Mouse (Mus musculus): ENCODE measurements around the gene Emsy. TPM values are rescaled to one million over a fixed set of nuclear protein-coding genes. Genes with fewer than 3 reads are reported as not detected.
A peak's percentile ranks its signal among the peaks of the same experiment; 100 is the strongest.

Emsy gene
- total RNA-seq, 2 experiments from 2014 or later: 16.7 to 23.8 TPM

GRCm38 (mm10) chr7:98577461-98577860 is 79.1 kb downstream of the Emsy start:
- DNase-seq: no peak

- DNase-seq: no peak
These were observed 80.8 kb downstream of the Emsy start for GRCm38 (mm10) chr7:98575651-98576239.

- peak; percentile 43 to 64 for DNase-seq
These were observed 81.8 kb downstream of the Emsy start for GRCm38 (mm10) chr7:98574771-98575191.

GRCm38 (mm10) chr7:98574271-98574670 is 82.3 kb downstream of the Emsy start:
- no peak for DNase-seq

GRCm38 (mm10) chr7:98573231-98573781 is 83.3 kb downstream of the Emsy start:
- peak in 1 of 2 experiments; percentile 37 for DNase-seq

GRCm38 (mm10) chr7:98572223-98572868 is 84.2 kb downstream of the Emsy start:
- peak; percentile 77 to 89 for DNase-seq

GRCm38 (mm10) chr7:98570824-98571505 is 85.6 kb downstream of the Emsy start:
- no peak for DNase-seq

- no peak for DNase-seq
These were observed 89.5 kb downstream of the Emsy start for GRCm38 (mm10) chr7:98567056-98567455.

GRCm38 (mm10) chr7:98564607-98565364 is 91.8 kb downstream of the Emsy start:
- peak; percentile 64 to 79 for DNase-seq

- no peak for DNase-seq
These were observed 92.6 kb downstream of the Emsy start for GRCm38 (mm10) chr7:98563991-98564390.

GRCm38 (mm10) chr7:98562966-98563365 is 93.6 kb downstream of the Emsy start:
- DNase-seq: no peak

GRCm38 (mm10) chr7:98562186-98562585 is 94.4 kb downstream of the Emsy start:
- no peak for DNase-seq

- DNase-seq: no peak
These were observed 94.9 kb downstream of the Emsy start for GRCm38 (mm10) chr7:98561556-98562164.

- peak; percentile 65 to 85 for DNase-seq
These were observed 98.3 kb downstream of the Emsy start for GRCm38 (mm10) chr7:98558128-98558921.

- no peak for DNase-seq
These were observed 99.7 kb downstream of the Emsy start for GRCm38 (mm10) chr7:98556767-98557394.

GRCm38 (mm10) chr7:98551041-98551440 is 105.5 kb downstream of the Emsy start:
- no peak for DNase-seq

- DNase-seq: peak; percentile 47 to 50
These were observed 106.0 kb downstream of the Emsy start for GRCm38 (mm10) chr7:98550596-98550995.

- peak; percentile 55 to 73 for DNase-seq
These were observed 107.7 kb downstream of the Emsy start for GRCm38 (mm10) chr7:98548839-98549238.

- peak in 1 of 2 experiments; percentile 4 for DNase-seq
These were observed 112.0 kb downstream of the Emsy start for GRCm38 (mm10) chr7:98544556-98544955.

- peak in 1 of 2 experiments; percentile 17 for DNase-seq
These were observed 112.7 kb downstream of the Emsy start for GRCm38 (mm10) chr7:98543853-98544370.

Measured in heart, adult 18-20 months (tissue).